Mouse (Mus musculus) embryonic facial prominence, embryonic 13.5 days (tissue): ENCODE results near the gene Micu1. TPM values are rescaled to one million over a fixed set of nuclear protein-coding genes. Genes with fewer than 3 reads are reported as not detected.
"Not testable (repeated sequence)": the region's sequence is repeated elsewhere in the genome, so short reads cannot be mapped to it uniquely, and the experiment has no call there.

Experiments
- ATAC-seq: fragments of 200-750 bp; cut with Nextera tagmentation; 2 replicates; pipeline ENCODE4 v1.8.0; 2017; ENCODE audit warnings: low read depth; ENCODE audit not compliant: insufficient number of reproducible peaks, insufficient read depth, low FRiP score, low TSS enrichment
- H3K27ac ChIP-seq: fragments of 300-500 bp; sonication (generic); 2 replicates; pipeline ENCODE4 v1.5.1; 2015; ENCODE audit warnings: moderate library complexity, mild to moderate bottlenecking, inconsistent platforms
- H3K27me3 ChIP-seq: fragments of 300-500 bp; sonication (generic); 2 replicates; pipeline ENCODE4 v1.6.1; 2015; ENCODE audit warnings: mild to moderate bottlenecking, inconsistent platforms
- H3K36me3 ChIP-seq: fragments of 300-500 bp; sonication (generic); 2 replicates; pipeline ENCODE4 v1.6.1; 2015; ENCODE audit warnings: mild to moderate bottlenecking, inconsistent platforms
- H3K4me1 ChIP-seq: fragments of 300-500 bp; sonication (generic); 2 replicates; pipeline ENCODE4 v1.6.1; 2015; ENCODE audit warnings: inconsistent platforms
- H3K4me2 ChIP-seq: fragments of 300-500 bp; sonication (generic); 2 replicates; pipeline ENCODE4 v1.6.1; 2015; ENCODE audit warnings: moderate library complexity, mild to moderate bottlenecking, inconsistent platforms
- H3K4me3 ChIP-seq: fragments of 300-500 bp; sonication (generic); 2 replicates; pipeline ENCODE4 v1.5.1; 2015; ENCODE audit warnings: mild to moderate bottlenecking, inconsistent platforms
- H3K9ac ChIP-seq: fragments of 300-500 bp; sonication (generic); 2 replicates; pipeline ENCODE4 v1.6.1; 2015; ENCODE audit warnings: mild to moderate bottlenecking, inconsistent platforms
- H3K9me3 ChIP-seq: fragments of 300-500 bp; sonication (generic); 2 replicates; pipeline ENCODE4 v1.6.1; 2016; ENCODE audit warnings: inconsistent platforms
- WGBS: fragments of 180-500 bp; shearing (Covaris S2); methylation state at CpG from one replicate; pipeline ENCODE4 v1.1.7; 2015; ENCODE audit warnings: mixed read lengths; 5-methylcytosine and 5-hydroxymethylcytosine counted together
- polyA plus RNA-seq: library from polyadenylated mRNA; unstranded; fragments of >200 nt; fragmentation: Nextera tagmentation; extraction: Ambion mirVana; gene quantifications from 2 replicates; pipeline ENCODE4 v1.2.1, GENCODE M21; 2015

Gene Micu1
- polyA plus RNA-seq, 1 experiment from 2014 or later: 73.1 TPM

GRCm38 (mm10) chr10:59862816-59863440 lies 160.7 kb downstream of the Micu1 start:
- Histone ChIP-seq H3K9me3 (no peaks in the 10 kb centered on the region), H3K27me3 (no peaks in the 10 kb centered on the region), H3K36me3 (peaks cover 17% of the 10 kb centered on the region), H3K27ac (no peak overlapping the region), H3K9ac (no peak overlapping the region), H3K4me2 (no peak overlapping the region), H3K4me1 (peaks cover 16% of the 10 kb centered on the region; the same call in 1 of the 2 replicates), H3K4me3 (no peak overlapping the region)
- 84% methylated on average over 6 of the region's 6 CpGs for WGBS
- no peak for ATAC-seq

- Histone ChIP-seq H3K4me2 (no peak overlapping the region), H3K36me3 (peaks cover 17% of the 10 kb centered on the region), H3K27me3 (no peaks in the 10 kb centered on the region), H3K27ac (no peak overlapping the region), H3K9ac (no peak overlapping the region), H3K4me3 (no peak overlapping the region), H3K4me1 (peaks cover 12% of the 10 kb centered on the region; the same call in 1 of the 2 replicates), H3K9me3 (no peaks in the 10 kb centered on the region)
- WGBS: 62% methylated on average over 4 of the region's 4 CpGs
- ATAC-seq: no peak
Measured at GRCm38 (mm10) chr10:59863620-59864019, 161.3 kb downstream of the Micu1 start.

GRCm38 (mm10) chr10:59864232-59864875 lies 162.1 kb downstream of the Micu1 start:
- whole genome bisulfite sequencing: 84% methylated on average over 19 of the region's 19 CpGs
- H3K4me2 ChIP-seq: no peak overlapping the region
- peaks cover 5% of the 10 kb centered on the region; the same call in 1 of the 2 replicates for H3K4me1 ChIP-seq
- H3K36me3 ChIP-seq: peaks cover 17% of the 10 kb centered on the region
- H3K27me3 ChIP-seq: no peaks in the 10 kb centered on the region
- no peak overlapping the region for H3K27ac ChIP-seq
- no peak overlapping the region for H3K9ac ChIP-seq
- H3K9me3 ChIP-seq: no peaks in the 10 kb centered on the region
- H3K4me3 ChIP-seq: no peak overlapping the region
- ATAC-seq: no peak

GRCm38 (mm10) chr10:59864884-59865726 lies 162.8 kb downstream of the Micu1 start:
- WGBS: 37% methylated on average over 13 of the region's 13 CpGs
- H3K4me2 ChIP-seq: no peak overlapping the region
- no peak overlapping the region for H3K9ac ChIP-seq
- H3K4me1 ChIP-seq: 0 out of 2 replicates have a peak, but pooled peaks cover 2% of the 10 kb centered on the region
- no peak overlapping the region for H3K27ac ChIP-seq
- no peak overlapping the region for H3K4me3 ChIP-seq
- ATAC-seq: no peak
- H3K27me3 ChIP-seq: no peaks in the 10 kb centered on the region
- no peaks in the 10 kb centered on the region for H3K9me3 ChIP-seq
- H3K36me3 ChIP-seq: peaks cover 17% of the 10 kb centered on the region

GRCm38 (mm10) chr10:59868266-59868665 lies 166.0 kb downstream of the Micu1 start:
- WGBS: 54% methylated on average over 11 of the region's 11 CpGs
- H3K9ac ChIP-seq: no peak overlapping the region
- H3K4me3 ChIP-seq: no peak overlapping the region
- H3K4me1 ChIP-seq: 0 out of 2 replicates have a peak, but pooled peaks cover 2% of the 10 kb centered on the region
- H3K9me3 ChIP-seq: no peaks in the 10 kb centered on the region
- no peak for ATAC-seq
- H3K27ac ChIP-seq: no peak overlapping the region
- H3K27me3 ChIP-seq: no peaks in the 10 kb centered on the region
- no peak overlapping the region for H3K4me2 ChIP-seq
- H3K36me3 ChIP-seq: peaks cover 14% of the 10 kb centered on the region

GRCm38 (mm10) chr10:59870038-59870437 lies 167.8 kb downstream of the Micu1 start:
- ATAC-seq: no peak
- H3K27ac ChIP-seq: no peak overlapping the region
- H3K27me3 ChIP-seq: no peaks in the 10 kb centered on the region
- H3K9me3 ChIP-seq: no peaks in the 10 kb centered on the region
- H3K4me1 ChIP-seq: no peaks in the 10 kb centered on the region
- 86% methylated on average over 6 of the region's 6 CpGs for WGBS
- H3K9ac ChIP-seq: no peak overlapping the region
- no peak overlapping the region for H3K4me3 ChIP-seq
- H3K4me2 ChIP-seq: no peak overlapping the region
- H3K36me3 ChIP-seq: no peaks in the 10 kb centered on the region

GRCm38 (mm10) chr10:59872651-59873050 lies 170.4 kb downstream of the Micu1 start:
- H3K27me3 ChIP-seq, H3K9ac ChIP-seq, H3K36me3 ChIP-seq, H3K4me3 ChIP-seq, H3K4me2 ChIP-seq, H3K27ac ChIP-seq, H3K9me3 ChIP-seq, H3K4me1 ChIP-seq, ATAC-seq: not testable (repeated sequence)
- WGBS: 80% methylated on average over 4 of the region's 4 CpGs

- 91% methylated on average over 5 of the region's 5 CpGs for WGBS
- Histone ChIP-seq H3K27ac (no peak overlapping the region), H3K4me2 (no peak overlapping the region), H3K4me1 (no peaks in the 10 kb centered on the region), H3K36me3 (no peaks in the 10 kb centered on the region), H3K9ac (no peak overlapping the region), H3K27me3 (no peaks in the 10 kb centered on the region), H3K9me3 (no peaks in the 10 kb centered on the region), H3K4me3 (no peak overlapping the region)
- ATAC-seq: no peak
Measured at GRCm38 (mm10) chr10:59873206-59873605, 170.9 kb downstream of the Micu1 start.

GRCm38 (mm10) chr10:59873613-59874012 lies 171.3 kb downstream of the Micu1 start:
- H3K36me3 ChIP-seq: no peaks in the 10 kb centered on the region
- H3K9ac ChIP-seq: no peak overlapping the region
- no peaks in the 10 kb centered on the region for H3K9me3 ChIP-seq
- no peak overlapping the region for H3K27ac ChIP-seq
- H3K4me3 ChIP-seq: no peak overlapping the region
- WGBS: 69% methylated on average over 5 of the region's 5 CpGs
- no peak for ATAC-seq
- H3K4me2 ChIP-seq: no peak overlapping the region
- H3K4me1 ChIP-seq: peaks cover 2% of the 10 kb centered on the region; the same call in 1 of the 2 replicates
- no peaks in the 10 kb centered on the region for H3K27me3 ChIP-seq

GRCm38 (mm10) chr10:59875396-59875795 lies 173.1 kb downstream of the Micu1 start:
- Histone ChIP-seq H3K36me3 (no peaks in the 10 kb centered on the region), H3K4me1 (peaks cover 7% of the 10 kb centered on the region), H3K9ac (no peak overlapping the region), H3K9me3 (no peaks in the 10 kb centered on the region), H3K4me2 (no peak overlapping the region), H3K27ac (no peak overlapping the region), H3K27me3 (no peaks in the 10 kb centered on the region), H3K4me3 (no peak overlapping the region)
- WGBS: 6% methylated on average over 1 of the region's 1 CpGs
- ATAC-seq: no peak

- not testable (repeated sequence) for H3K4me3 ChIP-seq, H3K27me3 ChIP-seq, H3K4me2 ChIP-seq, H3K9me3 ChIP-seq, H3K36me3 ChIP-seq, H3K27ac ChIP-seq, H3K9ac ChIP-seq, ATAC-seq
- peaks cover 16% of the 10 kb centered on the region for H3K4me1 ChIP-seq
- 82% methylated on average over 4 of the region's 4 CpGs for WGBS
Measured at GRCm38 (mm10) chr10:59876698-59877097, 174.4 kb downstream of the Micu1 start.
